Mouse (Mus musculus): ENCODE measurements at regions not wholly inside any gene's neighbourhood (a gene's known extent, or its start where the extent isn't known, plus 50 kb on each side); places are given as distances from the start of the nearest gene placed in this dataset.

DNA sequence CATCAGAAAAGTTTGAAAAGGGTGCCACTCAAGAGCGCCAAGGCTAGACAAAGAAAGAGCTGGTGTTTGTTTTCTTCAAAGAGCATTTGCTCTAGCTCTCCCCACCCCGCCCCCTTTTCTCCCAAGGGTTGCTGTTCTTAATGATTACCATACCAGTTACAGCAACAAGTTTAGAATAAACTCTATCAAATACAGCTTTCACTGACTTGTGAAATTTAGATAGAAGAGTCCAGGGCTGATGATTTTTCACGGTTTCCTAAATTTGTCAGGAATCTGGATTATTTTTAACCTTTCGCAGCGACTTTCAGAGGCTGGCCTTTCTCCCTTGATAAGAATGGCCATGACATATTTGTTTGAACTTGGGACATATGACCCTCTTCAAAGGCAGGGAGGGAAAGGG is 64.2 kb upstream of the Mpdz start:
- Histone ChIP-seq H3K27me3 (ENCODE audit: insufficient read depth, low read length) (no peaks in the 10 kb centered on the region), H3K9ac (no peak overlapping the region), H3K4me2 (ENCODE audit: low read depth) (no peak overlapping the region), H3K4me1 (ENCODE audit: insufficient read depth) (no peaks in the 10 kb centered on the region), H3K36me3 (ENCODE audit: insufficient read depth) (no peaks in the 10 kb centered on the region), H3K27ac (ENCODE audit: low read depth, low read length) (no peak overlapping the region), H3K9me3 (ENCODE audit: low read length) (no peaks in the 10 kb centered on the region), H3K4me3 (ENCODE audit: low read depth, low read length) (no peak overlapping the region)
- ATAC-seq, result no peak
- no peak for TF ChIP-seq CTCF (IDR thresholded peaks at IDR 0.05; ENCODE audit: low read depth)
- DNase-seq, result no peak
- 93% methylated on average over 5 of the region's 5 CpGs for WGBS

DNA sequence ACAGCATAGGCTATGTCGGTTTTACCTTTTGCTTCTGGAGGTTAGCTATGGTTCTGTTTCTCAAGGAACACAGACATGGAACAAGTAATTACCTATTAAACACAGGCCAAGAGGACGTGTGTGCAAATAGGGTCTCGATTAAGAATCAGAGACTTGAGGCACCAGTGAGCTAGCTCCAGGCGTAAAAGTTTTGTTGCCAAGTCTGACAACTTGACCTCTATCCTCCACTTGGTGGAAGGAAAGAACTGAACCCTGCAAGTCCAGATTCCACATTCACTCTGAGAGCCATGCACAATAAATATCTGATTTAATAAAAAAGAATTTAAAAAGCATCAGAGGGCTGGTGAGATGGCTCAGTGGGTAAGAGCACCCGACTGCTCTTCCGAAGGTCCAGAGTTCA is 63.7 kb upstream of the Mpdz start:
- no peak for TF ChIP-seq CTCF (IDR thresholded peaks at IDR 0.05; ENCODE audit: low read depth)
- Histone ChIP-seq H3K27ac (ENCODE audit: low read depth, low read length) (no peak overlapping the region), H3K36me3 (ENCODE audit: insufficient read depth) (no peaks in the 10 kb centered on the region), H3K9me3 (ENCODE audit: low read length) (no peaks in the 10 kb centered on the region), H3K4me3 (ENCODE audit: low read depth, low read length) (no peak overlapping the region), H3K4me1 (ENCODE audit: insufficient read depth) (no peaks in the 10 kb centered on the region), H3K4me2 (ENCODE audit: low read depth) (no peak overlapping the region), H3K27me3 (ENCODE audit: insufficient read depth, low read length) (no peaks in the 10 kb centered on the region), H3K9ac (no peak overlapping the region)
- ATAC-seq, result no peak
- DNase-seq, result no peak
- 87% methylated on average over 6 of the region's 6 CpGs for WGBS

DNA sequence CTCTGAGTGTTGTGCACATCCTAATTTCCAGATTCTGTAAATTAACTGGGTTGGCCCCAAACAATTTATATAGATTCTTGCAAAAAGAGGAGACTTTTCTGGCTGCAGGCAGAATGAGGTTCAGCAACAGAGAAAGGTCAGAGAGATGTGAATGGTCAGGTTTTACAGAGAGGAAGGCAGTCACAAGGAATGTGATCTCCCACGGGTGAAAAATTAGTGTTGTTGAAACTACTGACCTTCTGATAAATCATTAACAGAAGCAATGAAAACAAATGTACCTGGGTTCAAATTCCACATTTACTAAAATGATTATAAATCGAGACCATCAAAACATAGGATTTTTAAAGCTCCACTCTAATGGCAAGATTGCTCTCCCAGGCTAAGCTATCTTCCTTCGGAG is 62.5 kb upstream of the Mpdz start:
- TF ChIP-seq CTCF (IDR thresholded peaks at IDR 0.05; ENCODE audit: low read depth), result no peak
- WGBS, result 50% methylated on average over 3 of the region's 3 CpGs
- ATAC-seq, result no peak
- no peak for DNase-seq
- no peaks in the 10 kb centered on the region for H3K4me1 ChIP-seq (ENCODE audit: insufficient read depth)
- no peak overlapping the region for H3K27ac ChIP-seq (ENCODE audit: low read depth, low read length)
- no peaks in the 10 kb centered on the region for H3K36me3 ChIP-seq (ENCODE audit: insufficient read depth)
- H3K9ac ChIP-seq, result no peak overlapping the region
- no peak overlapping the region for H3K4me2 ChIP-seq (ENCODE audit: low read depth)
- H3K4me3 ChIP-seq (ENCODE audit: low read depth, low read length), result no peak overlapping the region
- H3K9me3 ChIP-seq (ENCODE audit: low read length), result no peaks in the 10 kb centered on the region
- H3K27me3 ChIP-seq (ENCODE audit: insufficient read depth, low read length), result no peaks in the 10 kb centered on the region

DNA sequence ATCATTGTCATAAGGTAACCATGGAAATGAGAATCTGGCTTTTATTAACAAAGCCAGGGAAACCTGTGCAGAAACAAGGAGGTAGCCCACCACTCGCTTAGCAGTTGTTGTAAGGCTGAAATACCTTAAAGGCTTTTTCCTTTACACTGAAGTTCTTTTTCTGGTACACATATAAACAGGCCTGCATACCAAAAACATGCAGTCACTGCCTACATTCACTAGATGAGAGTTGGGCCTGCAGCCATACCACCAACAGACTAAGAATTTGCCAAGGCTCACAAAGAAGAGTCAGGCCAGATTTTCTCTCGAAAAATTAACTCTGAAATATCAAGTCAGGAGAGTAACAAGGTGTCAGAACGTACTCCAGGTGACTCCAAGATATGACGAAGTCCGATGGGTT is 61.3 kb upstream of the Mpdz start:
- no peaks in the 10 kb centered on the region for H3K9me3 ChIP-seq (ENCODE audit: low read length)
- no peak overlapping the region for H3K4me3 ChIP-seq (ENCODE audit: low read depth, low read length)
- H3K27ac ChIP-seq (ENCODE audit: low read depth, low read length), result no peak overlapping the region
- peak; percentile 9 for DNase-seq
- H3K4me2 ChIP-seq (ENCODE audit: low read depth), result no peak overlapping the region
- H3K9ac ChIP-seq, result no peak overlapping the region
- no peak for TF ChIP-seq CTCF (IDR thresholded peaks at IDR 0.05; ENCODE audit: low read depth)
- H3K36me3 ChIP-seq (ENCODE audit: insufficient read depth), result no peaks in the 10 kb centered on the region
- ATAC-seq, result no peak
- WGBS, result 59% methylated on average over 5 of the region's 5 CpGs
- no peaks in the 10 kb centered on the region for H3K4me1 ChIP-seq (ENCODE audit: insufficient read depth)
- no peaks in the 10 kb centered on the region for H3K27me3 ChIP-seq (ENCODE audit: insufficient read depth, low read length)

DNA sequence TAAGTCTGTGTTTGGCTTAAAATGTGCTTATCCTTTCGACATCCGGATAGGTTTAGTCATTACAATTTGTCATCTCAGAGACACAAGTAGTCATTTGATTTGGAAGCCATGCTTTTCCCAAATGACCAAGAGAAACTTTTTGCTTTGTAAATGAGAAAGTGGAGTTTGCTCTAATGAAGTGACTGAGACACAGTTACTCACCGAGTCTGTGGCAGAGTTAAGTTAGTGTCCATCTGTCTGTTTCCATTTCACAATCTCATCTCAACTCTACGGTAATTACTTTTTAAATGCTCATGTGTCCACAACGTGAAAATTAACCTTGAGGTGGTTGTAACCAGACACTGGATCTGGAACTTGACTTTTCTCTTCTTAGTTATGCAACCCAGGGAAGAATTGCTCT is 59.2 kb upstream of the Mpdz start:
- H3K4me3 ChIP-seq (ENCODE audit: low read depth, low read length), result no peak overlapping the region
- DNase-seq, result no peak
- H3K9ac ChIP-seq, result no peak overlapping the region
- no peak overlapping the region for H3K4me2 ChIP-seq (ENCODE audit: low read depth)
- no peaks in the 10 kb centered on the region for H3K9me3 ChIP-seq (ENCODE audit: low read length)
- no peak for TF ChIP-seq CTCF (IDR thresholded peaks at IDR 0.05; ENCODE audit: low read depth)
- no peaks in the 10 kb centered on the region for H3K36me3 ChIP-seq (ENCODE audit: insufficient read depth)
- H3K27ac ChIP-seq (ENCODE audit: low read depth, low read length), result no peak overlapping the region
- H3K4me1 ChIP-seq (ENCODE audit: insufficient read depth), result no peaks in the 10 kb centered on the region
- WGBS, result 78% methylated on average over 5 of the region's 5 CpGs
- no peak for ATAC-seq
- H3K27me3 ChIP-seq (ENCODE audit: insufficient read depth, low read length), result no peaks in the 10 kb centered on the region

DNA sequence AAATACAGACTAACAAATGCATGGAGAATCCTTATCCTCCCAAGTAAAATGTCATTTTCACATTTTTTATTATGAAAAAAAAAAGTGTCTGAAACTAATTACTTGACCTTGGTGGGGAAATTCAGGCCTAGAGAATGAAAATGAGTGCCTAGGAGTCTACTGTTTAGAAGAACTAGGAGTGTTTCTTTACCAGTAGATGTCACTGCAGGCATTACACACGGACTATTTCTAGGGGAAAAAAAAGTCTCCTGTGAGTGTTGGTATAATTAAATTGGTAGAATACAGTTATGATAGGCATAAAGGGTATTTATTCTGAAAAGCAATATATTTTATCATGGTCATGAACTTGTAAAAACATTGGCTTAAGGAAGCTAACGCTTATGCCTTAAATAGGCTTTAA is 55.5 kb upstream of the Mpdz start:
- ATAC-seq (peak; percentile 61; the same call in 1 of the 2 replicates), DNase-seq (peak; percentile 76)
- H3K4me1 ChIP-seq (ENCODE audit: insufficient read depth), result no peaks in the 10 kb centered on the region
- no peak overlapping the region for H3K4me3 ChIP-seq (ENCODE audit: low read depth, low read length)
- TF ChIP-seq CTCF (IDR thresholded peaks at IDR 0.05; ENCODE audit: low read depth), result peak; percentile 78
- no peaks in the 10 kb centered on the region for H3K9me3 ChIP-seq (ENCODE audit: low read length)
- 43% methylated on average over 2 of the region's 2 CpGs for WGBS
- no peaks in the 10 kb centered on the region for H3K27me3 ChIP-seq (ENCODE audit: insufficient read depth, low read length)
- no peak overlapping the region for H3K4me2 ChIP-seq (ENCODE audit: low read depth)
- no peaks in the 10 kb centered on the region for H3K36me3 ChIP-seq (ENCODE audit: insufficient read depth)
- H3K27ac ChIP-seq (ENCODE audit: low read depth, low read length), result no peak overlapping the region
- H3K9ac ChIP-seq, result no peak overlapping the region

DNA sequence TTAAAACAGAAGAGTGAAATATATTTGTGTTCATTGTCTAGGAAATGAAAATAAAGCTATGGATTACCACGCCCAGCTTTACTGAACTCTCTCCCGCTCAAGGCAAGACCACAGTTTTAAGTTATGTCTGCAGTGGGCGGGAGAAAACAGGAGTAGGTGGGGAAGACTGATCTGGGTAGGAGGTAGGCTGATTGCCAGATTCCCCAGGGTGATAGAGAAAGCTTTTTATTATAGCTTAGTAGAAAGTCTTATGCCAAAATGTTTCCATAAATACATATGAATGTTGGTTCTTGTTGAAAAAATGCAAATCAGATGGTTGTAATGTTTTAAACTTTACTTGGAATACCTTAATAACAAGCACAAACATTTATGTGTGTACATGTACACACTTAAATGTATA is 50.2 kb upstream of the Mpdz start:
- H3K4me1 ChIP-seq (ENCODE audit: insufficient read depth), result no peaks in the 10 kb centered on the region
- no peak for TF ChIP-seq CTCF (IDR thresholded peaks at IDR 0.05; ENCODE audit: low read depth)
- H3K4me2 ChIP-seq (ENCODE audit: low read depth), result no peak overlapping the region
- H3K27ac ChIP-seq (ENCODE audit: low read depth, low read length), result no peak overlapping the region
- no peak overlapping the region for H3K4me3 ChIP-seq (ENCODE audit: low read depth, low read length)
- DNase-seq, result no peak
- H3K9me3 ChIP-seq (ENCODE audit: low read length), result no peaks in the 10 kb centered on the region
- no peak overlapping the region for H3K9ac ChIP-seq
- no peaks in the 10 kb centered on the region for H3K36me3 ChIP-seq (ENCODE audit: insufficient read depth)
- 92% methylated on average over 3 of the region's 3 CpGs for WGBS
- ATAC-seq, result no peak
- H3K27me3 ChIP-seq (ENCODE audit: insufficient read depth, low read length), result no peaks in the 10 kb centered on the region

Small RNA genes in the stretch of these regions (microRNA-seq; reads per million reads assigned to microRNA genes)
- gene Gm22402, result 0 reads per million in 2 experiments
